In the genomic region with DNA sequence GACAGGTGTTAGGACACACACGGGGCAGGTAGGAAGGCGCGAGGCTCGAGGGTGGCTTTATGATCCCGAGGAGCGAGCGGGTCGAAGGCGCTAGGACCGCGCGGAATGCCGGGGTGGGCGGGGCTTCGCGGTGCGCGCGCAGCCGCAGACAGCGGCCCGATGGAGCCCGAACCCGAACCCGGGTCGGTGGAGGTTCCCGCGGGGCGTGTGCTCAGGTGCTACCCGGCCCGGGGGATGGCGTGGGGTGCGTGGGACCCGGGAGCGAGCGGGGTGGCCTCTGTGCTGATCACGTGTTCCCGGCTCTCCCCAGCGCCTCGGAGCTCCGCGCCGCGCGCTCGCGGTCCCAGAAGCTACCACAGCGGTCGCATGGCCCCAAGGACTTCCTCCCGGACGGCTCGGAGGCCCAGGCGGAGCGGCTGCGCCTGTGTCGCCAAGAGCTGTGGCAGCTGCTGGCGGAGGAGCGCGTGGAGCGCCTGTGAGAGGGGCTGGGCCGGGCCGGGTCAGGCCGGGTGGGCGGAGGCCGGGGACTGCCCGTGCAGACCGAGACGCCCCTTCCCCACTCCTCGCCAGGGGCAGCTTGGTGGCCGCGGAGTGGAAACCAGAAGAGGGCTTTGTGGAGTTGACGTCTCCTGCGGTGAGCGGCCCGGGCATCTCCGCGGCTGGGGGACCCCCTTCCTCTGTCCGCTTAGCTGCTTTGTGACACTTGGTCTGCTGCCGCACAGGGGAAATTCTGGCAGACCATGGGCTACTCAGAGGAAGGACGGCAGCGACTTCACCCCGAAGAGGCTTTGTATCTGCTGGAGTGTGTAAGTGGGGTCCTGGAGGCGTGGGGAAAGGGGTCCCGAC, we compare ENCODE assay signal across 8 mouse cellular contexts. TPM values are rescaled to one million over a fixed set of nuclear protein-coding genes. Genes with fewer than 3 reads are reported as not detected.
DNase-seq lines count a peak whose midpoint lies in the region; ATAC-seq lines count a peak whose summit lies in the region.

Tsen54 (plus strand) TSS at position 120 of the 846 bp plus-strand sequence.

- no peaks in the 10 kb centered on the region for H3K27me3 ChIP-seq in hindbrain, embryonic 11.5 days (ENCODE audit: control insufficient read depth, insufficient read depth, low read length)

- WGBS in hindbrain, embryonic 11.5 days = 2% methylated on average over 78 of the region's 84 CpGs

- peak within 1 kb of the TSS; percentile 67 for H3K4me2 ChIP-seq in hindbrain, embryonic 11.5 days (replicated peaks; ENCODE audit: low read depth, low read length)

- ATAC-seq in frontal cortex, adult (ENCODE audit: low TSS enrichment) = peak; percentile 53
- peak; percentile 57 for ATAC-seq in hindbrain, embryonic 11.5 days (ENCODE audit: low FRiP score)

- H3K4me1 ChIP-seq in hindbrain, embryonic 11.5 days (replicated peaks; ENCODE audit: control insufficient read depth, insufficient read depth, low read length) = peaks cover 11% of the 10 kb centered on the region

- peak within 1 kb of the TSS; percentile 84 for H3K9ac ChIP-seq in hindbrain, embryonic 11.5 days (ENCODE audit: low read depth, low read length)

- peak within 1 kb of the TSS; percentile 56 for H3K27ac ChIP-seq in hindbrain, embryonic 11.5 days (ENCODE audit: low read depth, low read length)

- 0 out of 2 replicates have a peak, but pooled peaks cover 3% of the 10 kb centered on the region for H3K36me3 ChIP-seq in hindbrain, embryonic 11.5 days (ENCODE audit: control insufficient read depth, insufficient read depth, low read length)

- H3K4me3 ChIP-seq in hindbrain, embryonic 11.5 days (ENCODE audit: low read depth, low read length) = peak within 1 kb of the TSS; percentile 90

- H3K9me3 ChIP-seq in hindbrain, embryonic 11.5 days (ENCODE audit: control insufficient read depth, low read length) = no peaks in the 10 kb centered on the region

- DNase-seq in MN1 (ENCODE audit: low spot score) = peak; percentile 80
- DNase-seq in cerebellum, adult 8-10 months = peak; percentile 89
- DNase-seq in hindbrain, embryonic 11.5 days (ENCODE audit: low spot score) = peak; percentile 92
- DNase-seq in layer of hippocampus, postnatal 25 days (ENCODE audit: extremely low spot score in 1 of 2, low spot score in 1 of 2) = peak; percentile 75 to 90
- DNase-seq in lung, postnatal 25 days (ENCODE audit: low spot score) = peak; percentile 85
- peak; percentile 67 for DNase-seq in retina, adult 2 months (ENCODE audit: low read depth, low spot score)
- DNase-seq in thymus, postnatal 36 days = peak; percentile 82 to 83

RNA-seq across cellular contexts. Expression of gene Tsen54, which starts in this region (rescaled TPM):
- 17.9 and 21.3 TPM in 2 replicates for polyA plus RNA-seq in hindbrain, embryonic 11.5 days (2014; fragmentation: Nextera tagmentation; extraction: Ambion mirVana)
- 10 to 100 TPM in 1 of 2 experiments, 1 to 10 TPM in 1; 9.4 to 10.9 TPM for total RNA-seq in layer of hippocampus, postnatal 25 days (2021)

Comparison
In these comparisons a context has a peak if more than half of its experiments do, and no peak if none do; other contexts are left out.
1. Peak in every context shown above with its lines: DNase-seq, ATAC-seq, H3K4me3 ChIP-seq and H3K27ac ChIP-seq.